In genomic region chr5:111330417-111331098, GRCm38 (mm10) we compare ENCODE assay signal across 8 mouse cellular contexts. TPM values are rescaled to one million over a fixed set of nuclear protein-coding genes. Genes with fewer than 3 reads are reported as not detected.
DNase-seq lines count a peak whose midpoint lies in the region; ATAC-seq and TF ChIP-seq lines count a peak whose summit lies in the region.

Gene Pitpnb, plus strand, starts transcription at chr5:111330763.

- peak; percentile 99 for DNase-seq in gastrocnemius, postnatal 10 days
- DNase-seq in induced T-regulatory cell, adult 2 months (ENCODE audit: low read depth) = peak; percentile 99
- peak; percentile 93 to 97 for DNase-seq in left cerebral cortex, adult 9 months (ENCODE audit: low spot score in 2 of 2)
- DNase-seq in right cerebral cortex, postnatal 14 days = peak; percentile 98
- peak; percentile 97 to 99 for DNase-seq in urinary bladder, postnatal 36 days (ENCODE audit: low spot score in 2 of 2)

- H3K4me3 ChIP-seq in cortical plate, adult 2 months (ENCODE audit: insufficient read depth, low read length) = peak within 1 kb of the TSS; percentile 56

- TF ChIP-seq CTCF in cortical plate, adult 2 months (IDR thresholded peaks at IDR 0.05; ENCODE audit: extremely low read depth, insufficient read depth, low read length) = no peak

- H3K4me1 ChIP-seq in cortical plate, adult 2 months (ENCODE audit: control insufficient read depth, insufficient read depth, low read length) = peaks cover 3% of the 10 kb centered on the region; the same call in 1 of the 2 replicates

- H3K27ac ChIP-seq in cortical plate, adult 2 months (ENCODE audit: insufficient read depth, low read length) = no peak within 1 kb of the TSS

- TF ChIP-seq POLR2A in cortical plate, adult 2 months (IDR thresholded peaks at IDR 0.05; ENCODE audit: extremely low read depth, insufficient read depth, low read length) = peak; percentile 88

- ATAC-seq in activated CD4-positive, CD25-positive, alpha-beta regulatory T cell, adult 4 months = peak; percentile 89
- ATAC-seq in megakaryocyte progenitor cell, adult 5-6 weeks (replicated peaks; ENCODE audit: poor library complexity) = peak; percentile 93

RNA-seq across cellular contexts. Expression of gene Pitpnb, which starts in this region (rescaled TPM):
- polyA plus RNA-seq in activated CD4-positive, CD25-positive, alpha-beta regulatory T cell, adult 4 months (2017; shearing (Covaris generic)) = 10 to 100 TPM; 64.5 TPM
- 67.7 and 71.4 TPM in 2 replicates for polyA plus RNA-seq in cortical plate, adult 2 months (2012; rRNA removed)
- 10 to 100 TPM; 33.8 to 35.9 TPM for total RNA-seq in gastrocnemius, postnatal 10 days (2021)
- 63.7 and 65.0 TPM in 2 replicates for total RNA-seq in megakaryocyte progenitor cell, adult 5-6 weeks (2015)
- total RNA-seq in megakaryocyte progenitor cell, adult 5-6 weeks (2017) = 15.8 and 26.5 TPM in 2 replicates
